Mouse (Mus musculus): ENCODE measurements around the gene Gm20388. TPM values are rescaled to one million over a fixed set of nuclear protein-coding genes. Genes with fewer than 3 reads are reported as not detected.

The Gm20388 gene
- total RNA-seq, 1 experiment: 27.0 TPM

DNA sequence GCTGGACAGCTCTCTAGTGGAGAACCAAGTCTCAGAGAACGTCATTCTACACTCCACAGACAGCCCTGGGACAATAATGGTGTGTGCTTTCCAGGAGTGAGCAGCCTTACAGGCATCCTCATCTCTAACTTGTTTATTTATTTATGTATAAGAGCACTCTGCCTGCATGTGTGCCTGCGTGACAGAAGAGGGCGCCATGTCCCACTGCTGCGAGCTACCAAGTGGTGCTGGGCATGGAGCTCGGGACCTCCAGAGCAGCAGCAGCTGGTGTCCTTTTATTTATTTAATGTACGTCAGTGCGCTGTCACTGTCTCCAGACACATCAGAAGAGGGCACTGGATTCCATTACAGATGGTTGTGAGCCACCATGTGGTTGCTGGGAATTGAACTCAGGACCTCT, 3016.1 kb downstream of the Gm20388 start:
- peak; percentile 19 for DNase-seq (ENCODE audit: low read depth, low spot score)
- Histone ChIP-seq H3K36me3 (ENCODE audit: control insufficient read depth, insufficient read depth, low read length, poor library complexity, severe bottlenecking) (peaks cover 2% of the 10 kb centered on the region; the same call in 1 of the 2 replicates), H3K9ac (ENCODE audit: insufficient read depth, low read depth, low read length, poor library complexity, severe bottlenecking) (no peak overlapping the region), H3K4me1 (ENCODE audit: control insufficient read depth in 2 of 2, insufficient read depth in 2 of 2, low read length in 2 of 2, poor library complexity in 1 of 2) (peaks cover 2 to 5% of the 10 kb centered on the region in 2 experiments; a peak in 2 of 4 replicates), H3K4me3 (ENCODE audit: insufficient read depth in 1 of 2, low read depth in 1 of 2, low read length in 2 of 2, poor library complexity in 1 of 2, severe bottlenecking in 1 of 2) (no peak overlapping the region), H3K27ac (ENCODE audit: insufficient read depth, low read depth, low read length, poor library complexity, severe bottlenecking) (no peak overlapping the region), H3K9me3 (ENCODE audit: control insufficient read depth, insufficient read depth, low read depth, low read length) (no peaks in the 10 kb centered on the region)
- no peak for TF ChIP-seq ZNF384 (IDR thresholded peaks at IDR 0.05; ENCODE audit: low read depth, low read length)
- no peak for TF ChIP-seq ZC3H11A (IDR thresholded peaks at IDR 0.05; ENCODE audit: borderline replicate concordance, low read depth, low read length)
- no peak for TF ChIP-seq MAFK (IDR thresholded peaks at IDR 0.05; ENCODE audit: insufficient read depth, low read depth, low read length)
- TF ChIP-seq CHD2 (IDR thresholded peaks at IDR 0.05; ENCODE audit: low read depth, low read length): no peak
- TF ChIP-seq HCFC1 (IDR thresholded peaks at IDR 0.05; ENCODE audit: borderline replicate concordance, insufficient read depth, low read length): no peak
- in situ Hi-C loops (cut with MboI; ENCODE audit: low sequenced_read_pairs in 2 of 2, unreplicated experiment in 2 of 2): no loop called here

DNA sequence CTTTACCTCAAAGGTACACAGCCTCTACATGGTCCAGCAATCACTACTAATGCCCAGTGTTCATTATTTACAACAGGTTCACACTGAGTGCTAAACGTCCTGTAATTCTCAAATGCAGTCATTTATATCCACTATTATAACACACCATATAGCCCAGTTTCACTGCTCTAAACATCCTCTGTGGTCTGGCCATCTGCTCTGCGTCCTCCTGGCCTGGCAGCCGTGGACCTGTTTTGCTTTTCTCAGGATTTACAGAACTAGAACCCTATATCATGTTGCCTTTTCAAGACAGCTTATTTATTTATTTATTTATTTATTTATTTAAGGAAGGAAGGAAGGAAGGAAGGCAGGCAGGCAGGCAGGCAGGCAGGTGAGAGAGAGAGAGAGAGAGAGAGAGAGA, 3017.2 kb downstream of the Gm20388 start:
- H3K4me3 ChIP-seq (ENCODE audit: insufficient read depth in 1 of 2, low read depth in 1 of 2, low read length in 2 of 2, poor library complexity in 1 of 2, severe bottlenecking in 1 of 2): no peak overlapping the region
- in situ Hi-C loops (cut with MboI; ENCODE audit: low sequenced_read_pairs in 2 of 2, unreplicated experiment in 2 of 2): no loop called here
- DNase-seq (ENCODE audit: low read depth, low spot score): no peak
- no peaks in the 10 kb centered on the region for H3K9me3 ChIP-seq (ENCODE audit: control insufficient read depth, insufficient read depth, low read depth, low read length)
- peaks cover 2 to 5% of the 10 kb centered on the region in 2 experiments; a peak in 2 of 4 replicates for H3K4me1 ChIP-seq (ENCODE audit: control insufficient read depth in 2 of 2, insufficient read depth in 2 of 2, low read length in 2 of 2, poor library complexity in 1 of 2)
- H3K36me3 ChIP-seq (ENCODE audit: control insufficient read depth, insufficient read depth, low read length, poor library complexity, severe bottlenecking): peaks cover 2% of the 10 kb centered on the region; the same call in 1 of the 2 replicates
- H3K9ac ChIP-seq (ENCODE audit: insufficient read depth, low read depth, low read length, poor library complexity, severe bottlenecking): no peak overlapping the region
- TF ChIP-seq CHD2 (IDR thresholded peaks at IDR 0.05; ENCODE audit: low read depth, low read length) (no peak), HCFC1 (IDR thresholded peaks at IDR 0.05; ENCODE audit: borderline replicate concordance, insufficient read depth, low read length) (no peak), MAFK (IDR thresholded peaks at IDR 0.05; ENCODE audit: insufficient read depth, low read depth, low read length) (no peak), ZNF384 (IDR thresholded peaks at IDR 0.05; ENCODE audit: low read depth, low read length) (no peak), ZC3H11A (IDR thresholded peaks at IDR 0.05; ENCODE audit: borderline replicate concordance, low read depth, low read length) (no peak)
- no peak overlapping the region for H3K27ac ChIP-seq (ENCODE audit: insufficient read depth, low read depth, low read length, poor library complexity, severe bottlenecking)

DNA sequence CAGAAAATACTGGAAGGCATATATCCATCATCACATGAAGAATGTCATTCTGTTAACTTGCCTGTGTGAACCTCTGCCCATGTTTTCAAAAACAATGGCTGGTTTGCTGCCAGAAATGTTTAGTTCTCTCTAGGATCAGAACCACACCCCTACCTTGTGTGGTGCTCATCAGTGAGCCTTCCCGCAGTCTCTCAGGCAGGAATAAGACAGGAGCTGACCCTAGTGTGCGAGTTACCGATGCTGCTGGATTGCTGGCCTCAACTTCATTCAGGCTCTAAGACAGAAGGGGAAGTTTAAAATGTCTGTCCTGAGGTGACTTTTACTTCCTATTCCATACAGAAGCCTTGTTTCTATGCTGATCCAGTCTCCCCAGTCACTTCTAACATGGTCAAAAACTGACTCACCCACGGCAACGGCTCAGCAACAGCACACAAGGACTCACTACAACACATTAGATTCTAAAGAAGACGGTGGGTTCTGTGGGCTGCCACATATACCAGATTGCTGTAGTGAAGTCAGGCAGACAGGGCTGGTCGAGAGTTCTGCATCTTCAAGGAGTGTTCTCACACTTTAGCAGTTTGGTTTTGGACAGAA, 3018.1 kb downstream of the Gm20388 start:
- Histone ChIP-seq H3K9ac (ENCODE audit: insufficient read depth, low read depth, low read length, poor library complexity, severe bottlenecking) (no peak overlapping the region), H3K4me3 (ENCODE audit: insufficient read depth in 1 of 2, low read depth in 1 of 2, low read length in 2 of 2, poor library complexity in 1 of 2, severe bottlenecking in 1 of 2) (no peak overlapping the region), H3K27ac (ENCODE audit: insufficient read depth, low read depth, low read length, poor library complexity, severe bottlenecking) (no peak overlapping the region), H3K36me3 (ENCODE audit: control insufficient read depth, insufficient read depth, low read length, poor library complexity, severe bottlenecking) (peaks cover 2% of the 10 kb centered on the region; the same call in 1 of the 2 replicates), H3K4me1 (ENCODE audit: control insufficient read depth in 2 of 2, insufficient read depth in 2 of 2, low read length in 2 of 2, poor library complexity in 1 of 2) (peaks cover 2 to 7% of the 10 kb centered on the region in 2 experiments; a peak in 2 of 4 replicates), H3K9me3 (ENCODE audit: control insufficient read depth, insufficient read depth, low read depth, low read length) (no peaks in the 10 kb centered on the region)
- in situ Hi-C loops (cut with MboI; ENCODE audit: low sequenced_read_pairs in 2 of 2, unreplicated experiment in 2 of 2): no loop called here
- no peak for DNase-seq (ENCODE audit: low read depth, low spot score)
- TF ChIP-seq CHD2 (IDR thresholded peaks at IDR 0.05; ENCODE audit: low read depth, low read length) (no peak), ZC3H11A (IDR thresholded peaks at IDR 0.05; ENCODE audit: borderline replicate concordance, low read depth, low read length) (no peak)

DNA sequence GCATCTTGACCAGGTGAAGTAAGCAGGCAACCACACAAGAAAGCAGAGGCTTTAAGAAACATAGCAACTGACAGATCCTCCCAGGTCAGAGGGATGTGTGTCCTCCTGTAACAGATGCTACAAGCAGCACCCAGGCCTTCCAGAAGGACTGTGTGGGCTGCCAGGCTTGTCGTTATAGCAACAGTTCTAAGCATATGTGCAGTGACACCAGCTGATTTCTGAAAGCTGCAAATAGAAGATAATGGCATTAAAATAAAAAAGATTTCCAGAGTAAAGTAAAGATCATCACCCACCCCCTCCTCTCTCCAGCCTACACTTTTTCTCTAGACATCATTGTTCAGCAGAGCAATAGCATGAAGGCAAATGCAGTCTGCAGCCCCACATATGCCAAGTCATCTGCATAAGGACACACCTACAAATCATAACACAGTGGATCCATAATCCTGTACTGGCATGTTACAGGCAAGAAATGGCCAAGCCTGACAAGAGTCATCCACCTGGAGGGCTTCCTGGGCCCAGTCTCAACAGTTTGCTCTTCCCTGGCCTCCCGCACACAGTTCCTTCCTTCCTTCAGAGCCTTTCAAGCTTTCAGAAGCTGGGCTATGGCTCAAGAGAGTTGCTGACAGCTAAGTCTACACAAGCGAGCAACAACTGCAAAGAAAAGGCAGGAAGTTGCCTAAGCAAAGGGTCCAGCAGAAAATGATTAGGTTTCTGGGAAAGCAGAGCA, 3021.4 kb downstream of the Gm20388 start:
- peaks cover 0 to 2% of the 10 kb centered on the region in 2 experiments; a peak in 1 of 4 replicates for H3K4me1 ChIP-seq (ENCODE audit: control insufficient read depth in 2 of 2, insufficient read depth in 2 of 2, low read length in 2 of 2, poor library complexity in 1 of 2)

More for the DNA sequence above, 3021.4 kb downstream of the Gm20388 start:
- Histone ChIP-seq H3K9ac (ENCODE audit: insufficient read depth, low read depth, low read length, poor library complexity, severe bottlenecking) (no peak overlapping the region), H3K27ac (ENCODE audit: insufficient read depth, low read depth, low read length, poor library complexity, severe bottlenecking) (no peak overlapping the region), H3K36me3 (ENCODE audit: control insufficient read depth, insufficient read depth, low read length, poor library complexity, severe bottlenecking) (peaks cover 2% of the 10 kb centered on the region; the same call in 1 of the 2 replicates), H3K9me3 (ENCODE audit: control insufficient read depth, insufficient read depth, low read depth, low read length) (no peaks in the 10 kb centered on the region), H3K4me3 (ENCODE audit: insufficient read depth in 1 of 2, low read depth in 1 of 2, low read length in 2 of 2, poor library complexity in 1 of 2, severe bottlenecking in 1 of 2) (no peak overlapping the region)
- no peak for DNase-seq (ENCODE audit: low read depth, low spot score)
- in situ Hi-C loops (cut with MboI; ENCODE audit: low sequenced_read_pairs in 2 of 2, unreplicated experiment in 2 of 2): no loop called here
- TF ChIP-seq HCFC1 (IDR thresholded peaks at IDR 0.05; ENCODE audit: borderline replicate concordance, insufficient read depth, low read length) (no peak), CHD2 (IDR thresholded peaks at IDR 0.05; ENCODE audit: low read depth, low read length) (no peak), MAFK (IDR thresholded peaks at IDR 0.05; ENCODE audit: insufficient read depth, low read depth, low read length) (no peak), ZNF384 (IDR thresholded peaks at IDR 0.05; ENCODE audit: low read depth, low read length) (no peak), ZC3H11A (IDR thresholded peaks at IDR 0.05; ENCODE audit: borderline replicate concordance, low read depth, low read length) (no peak)
